Mouse (Mus musculus): ENCODE measurements at regions not wholly inside any gene's neighbourhood (a gene's known extent, or its start where the extent isn't known, plus 50 kb on each side); places are given as distances from the start of the nearest gene placed in this dataset.
"Not testable (repeated sequence)": the region's sequence is repeated elsewhere in the genome, so short reads cannot be mapped to it uniquely, and the experiment has no call there.

- Histone ChIP-seq H3K36me3 (ENCODE audit: control insufficient read depth, insufficient read depth) (no peaks in the 10 kb centered on the region), H3K4me2 (ENCODE audit: low read length) (no peak overlapping the region), H3K27me3 (replicated peaks; ENCODE audit: control insufficient read depth, insufficient read depth, low read length) (no peaks in the 10 kb centered on the region), H3K27ac (ENCODE audit: low read length) (peak overlapping the region; percentile 65), H3K4me1 (replicated peaks; ENCODE audit: control insufficient read depth, insufficient read depth, low read length) (peaks cover 9% of the 10 kb centered on the region; the same call in 1 of the 2 replicates), H3K9ac (replicated peaks; ENCODE audit: low read depth, low read length) (no peak overlapping the region), H3K9me3 (ENCODE audit: control insufficient read depth, low read length) (no peaks in the 10 kb centered on the region), H3K4me3 (replicated peaks; ENCODE audit: low read length) (no peak overlapping the region)
- ATAC-seq, result peak; percentile 94
- 40% methylated on average over 7 of the region's 7 CpGs for WGBS
Measured at GRCm38 (mm10) chr12:6638761-6639281, 1263.3 kb upstream of the Klhl29 start.

GRCm38 (mm10) chr12:6637771-6638305, 1262.4 kb upstream of the Klhl29 start:
- Histone ChIP-seq H3K36me3 (ENCODE audit: control insufficient read depth, insufficient read depth) (no peaks in the 10 kb centered on the region), H3K4me2 (ENCODE audit: low read length) (no peak overlapping the region), H3K9me3 (ENCODE audit: control insufficient read depth, low read length) (no peaks in the 10 kb centered on the region), H3K4me1 (replicated peaks; ENCODE audit: control insufficient read depth, insufficient read depth, low read length) (peaks cover 9% of the 10 kb centered on the region; the same call in 1 of the 2 replicates), H3K4me3 (replicated peaks; ENCODE audit: low read length) (no peak overlapping the region), H3K27ac (ENCODE audit: low read length) (peak overlapping the region; percentile 50), H3K27me3 (replicated peaks; ENCODE audit: control insufficient read depth, insufficient read depth, low read length) (no peaks in the 10 kb centered on the region), H3K9ac (replicated peaks; ENCODE audit: low read depth, low read length) (no peak overlapping the region)
- no peak; the same call in 1 of the 2 replicates for ATAC-seq
- WGBS, result 39% methylated on average over 4 of the region's 4 CpGs

- no peak overlapping the region for H3K4me2 ChIP-seq (ENCODE audit: low read length)
- no peaks in the 10 kb centered on the region for H3K27me3 ChIP-seq (replicated peaks; ENCODE audit: control insufficient read depth, insufficient read depth, low read length)
- H3K9me3 ChIP-seq (ENCODE audit: control insufficient read depth, low read length), result no peaks in the 10 kb centered on the region
- 10% methylated on average over 1 of the region's 1 CpGs for WGBS
- peaks cover 3% of the 10 kb centered on the region for H3K4me1 ChIP-seq (replicated peaks; ENCODE audit: control insufficient read depth, insufficient read depth, low read length)
- H3K9ac ChIP-seq (replicated peaks; ENCODE audit: low read depth, low read length), result no peak overlapping the region
- H3K4me3 ChIP-seq (replicated peaks; ENCODE audit: low read length), result no peak overlapping the region
- peak; percentile 95 for ATAC-seq
- H3K36me3 ChIP-seq (ENCODE audit: control insufficient read depth, insufficient read depth), result no peaks in the 10 kb centered on the region
- peak overlapping the region; percentile 28 for H3K27ac ChIP-seq (ENCODE audit: low read length)
Measured at GRCm38 (mm10) chr12:6622575-6623146, 1247.2 kb upstream of the Klhl29 start.

GRCm38 (mm10) chr12:6601111-6601510, 1225.6 kb upstream of the Klhl29 start:
- Histone ChIP-seq H3K9ac (replicated peaks; ENCODE audit: low read depth, low read length) (no peak overlapping the region), H3K4me2 (ENCODE audit: low read length) (no peak overlapping the region), H3K4me3 (replicated peaks; ENCODE audit: low read length) (no peak overlapping the region), H3K4me1 (replicated peaks; ENCODE audit: control insufficient read depth, insufficient read depth, low read length) (no peaks in the 10 kb centered on the region), H3K36me3 (ENCODE audit: control insufficient read depth, insufficient read depth) (no peaks in the 10 kb centered on the region), H3K27ac (ENCODE audit: low read length) (no peak overlapping the region), H3K27me3 (replicated peaks; ENCODE audit: control insufficient read depth, insufficient read depth, low read length) (no peaks in the 10 kb centered on the region), H3K9me3 (ENCODE audit: control insufficient read depth, low read length) (no peaks in the 10 kb centered on the region)
- ATAC-seq, result no peak
- 35% methylated on average over 1 of the region's 1 CpGs for WGBS

DNA sequence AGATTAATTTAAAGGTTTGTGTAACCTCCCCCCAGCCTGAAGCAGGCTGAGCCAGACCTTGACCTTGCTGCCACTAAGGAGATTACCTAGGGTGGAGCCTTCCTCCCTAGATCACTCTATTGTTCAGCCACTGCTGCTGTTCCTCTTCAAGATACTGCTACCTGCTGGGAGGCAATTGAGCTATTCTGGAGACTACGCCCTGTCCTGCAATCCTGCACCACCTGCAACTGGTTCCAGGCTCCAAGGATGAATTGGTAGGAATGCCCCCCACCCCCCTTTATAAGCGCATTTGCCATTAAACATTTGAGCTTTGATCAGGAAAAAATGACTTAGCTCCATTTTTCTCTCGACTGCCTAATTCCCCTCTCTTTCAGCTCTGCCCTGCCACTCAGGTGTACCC, 1220.0 kb upstream of the Klhl29 start:
- H3K27me3 ChIP-seq (replicated peaks; ENCODE audit: control insufficient read depth, insufficient read depth, low read length); H3K9me3 ChIP-seq (ENCODE audit: control insufficient read depth, low read length); H3K9ac ChIP-seq (replicated peaks; ENCODE audit: low read depth, low read length); H3K36me3 ChIP-seq (ENCODE audit: control insufficient read depth, insufficient read depth); H3K4me2 ChIP-seq (ENCODE audit: low read length); ATAC-seq; H3K27ac ChIP-seq (ENCODE audit: low read length); H3K4me1 ChIP-seq (replicated peaks; ENCODE audit: control insufficient read depth, insufficient read depth, low read length); H3K4me3 ChIP-seq (replicated peaks; ENCODE audit: low read length): not testable (repeated sequence)
- WGBS, result 39% methylated on average over 3 of the region's 3 CpGs

DNA sequence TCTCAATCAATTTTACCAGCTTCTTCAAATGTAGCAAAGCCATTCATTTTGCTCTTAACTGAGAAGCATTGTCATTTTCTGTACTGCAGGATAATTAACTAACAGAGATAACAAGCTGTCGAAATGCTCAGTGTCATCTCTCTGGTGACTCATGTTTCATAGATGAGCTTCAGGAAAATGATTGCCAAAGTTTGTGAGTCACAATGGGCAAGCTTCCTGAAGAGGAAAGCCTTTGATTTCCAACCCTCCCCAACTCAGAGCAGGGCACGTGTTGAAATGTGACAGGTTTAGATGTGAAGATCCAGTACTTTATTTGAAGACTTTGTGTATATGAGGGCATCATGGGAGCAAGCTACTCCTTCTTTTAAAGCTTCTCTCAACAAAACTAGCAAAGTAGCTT, 1214.7 kb upstream of the Klhl29 start:
- no peaks in the 10 kb centered on the region for H3K27me3 ChIP-seq (replicated peaks; ENCODE audit: control insufficient read depth, insufficient read depth, low read length)
- H3K4me3 ChIP-seq (replicated peaks; ENCODE audit: low read length), result no peak overlapping the region
- ATAC-seq, result no peak
- H3K36me3 ChIP-seq (ENCODE audit: control insufficient read depth, insufficient read depth), result no peaks in the 10 kb centered on the region
- H3K4me1 ChIP-seq (replicated peaks; ENCODE audit: control insufficient read depth, insufficient read depth, low read length), result peaks cover 4% of the 10 kb centered on the region; the same call in 1 of the 2 replicates
- H3K9me3 ChIP-seq (ENCODE audit: control insufficient read depth, low read length), result no peaks in the 10 kb centered on the region
- H3K27ac ChIP-seq (ENCODE audit: low read length), result no peak overlapping the region
- no peak overlapping the region for H3K4me2 ChIP-seq (ENCODE audit: low read length)
- H3K9ac ChIP-seq (replicated peaks; ENCODE audit: low read depth, low read length), result no peak overlapping the region
- 63% methylated on average over 2 of the region's 2 CpGs for WGBS

GRCm38 (mm10) chr12:6588031-6588701, 1212.7 kb upstream of the Klhl29 start:
- no peak overlapping the region for H3K9ac ChIP-seq (replicated peaks; ENCODE audit: low read depth, low read length)
- no peaks in the 10 kb centered on the region for H3K9me3 ChIP-seq (ENCODE audit: control insufficient read depth, low read length)
- H3K27ac ChIP-seq (ENCODE audit: low read length), result no peak overlapping the region
- H3K27me3 ChIP-seq (replicated peaks; ENCODE audit: control insufficient read depth, insufficient read depth, low read length), result no peaks in the 10 kb centered on the region
- H3K4me3 ChIP-seq (replicated peaks; ENCODE audit: low read length), result no peak overlapping the region
- H3K4me2 ChIP-seq (ENCODE audit: low read length), result no peak overlapping the region; the same call in 1 of the 2 replicates
- 19% methylated on average over 12 of the region's 12 CpGs for WGBS
- H3K4me1 ChIP-seq (replicated peaks; ENCODE audit: control insufficient read depth, insufficient read depth, low read length), result peaks cover 4% of the 10 kb centered on the region; the same call in 1 of the 2 replicates
- peak; percentile 67; the same call in 1 of the 2 replicates for ATAC-seq
- no peaks in the 10 kb centered on the region for H3K36me3 ChIP-seq (ENCODE audit: control insufficient read depth, insufficient read depth)

DNA sequence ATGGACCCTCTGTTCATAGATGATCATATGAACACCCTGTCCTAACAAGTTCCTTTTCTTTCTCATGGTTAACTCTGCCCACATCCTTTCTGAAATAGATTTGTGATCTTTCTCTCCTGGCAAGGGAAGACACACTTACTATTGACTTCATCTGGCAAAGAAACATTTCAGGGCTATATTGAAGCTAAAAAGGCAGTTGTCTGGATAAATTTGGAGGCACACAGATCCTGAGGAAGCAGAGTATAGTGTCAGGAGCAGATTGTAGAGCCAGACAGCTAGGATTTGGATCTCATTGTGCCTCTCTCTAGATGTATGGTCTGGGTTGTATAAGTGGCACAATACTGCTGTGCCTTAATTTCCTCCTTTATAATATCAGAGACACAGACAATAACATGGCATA, 1204.7 kb upstream of the Klhl29 start:
- H3K4me3 ChIP-seq (replicated peaks; ENCODE audit: low read length), result no peak overlapping the region
- H3K27ac ChIP-seq (ENCODE audit: low read length), result no peak overlapping the region
- H3K9ac ChIP-seq (replicated peaks; ENCODE audit: low read depth, low read length), result no peak overlapping the region
- no peak for ATAC-seq
- H3K36me3 ChIP-seq (ENCODE audit: control insufficient read depth, insufficient read depth), result no peaks in the 10 kb centered on the region
- H3K4me2 ChIP-seq (ENCODE audit: low read length), result no peak overlapping the region
- no peaks in the 10 kb centered on the region for H3K27me3 ChIP-seq (replicated peaks; ENCODE audit: control insufficient read depth, insufficient read depth, low read length)
- H3K9me3 ChIP-seq (ENCODE audit: control insufficient read depth, low read length), result no peaks in the 10 kb centered on the region
- peaks cover 4% of the 10 kb centered on the region; the same call in 1 of the 2 replicates for H3K4me1 ChIP-seq (replicated peaks; ENCODE audit: control insufficient read depth, insufficient read depth, low read length)

DNA sequence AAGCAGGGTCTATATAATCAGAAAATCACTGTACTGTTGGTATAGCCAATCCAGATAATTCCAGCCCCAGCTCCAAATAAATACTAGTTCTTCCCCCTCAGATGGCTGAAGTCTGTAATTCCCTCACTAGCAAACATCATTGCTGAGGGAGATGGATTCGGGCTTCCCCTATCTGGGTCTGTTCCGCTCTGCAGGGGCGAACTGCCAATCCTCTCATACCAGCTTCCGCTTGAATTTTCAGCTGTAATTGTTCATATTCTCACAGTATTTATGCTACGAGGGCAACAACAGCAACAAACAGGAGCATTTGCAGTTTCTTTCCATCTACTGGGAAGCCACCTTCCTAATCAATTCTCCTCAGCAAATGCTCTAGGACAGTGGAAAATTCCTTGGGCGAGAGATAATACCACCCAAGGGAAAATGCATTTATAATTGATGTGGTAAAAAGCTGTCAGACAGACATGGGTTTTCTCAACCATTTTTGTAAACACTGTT, 1201.4 kb upstream of the Klhl29 start:
- WGBS, result 63% methylated on average over 6 of the region's 6 CpGs
- H3K27ac ChIP-seq (ENCODE audit: low read length), result no peak overlapping the region
- ATAC-seq, result peak; percentile 23; the same call in 1 of the 2 replicates

More for the DNA sequence above, 1201.4 kb upstream of the Klhl29 start:
- H3K9ac ChIP-seq (replicated peaks; ENCODE audit: low read depth, low read length), result no peak overlapping the region
- H3K36me3 ChIP-seq (ENCODE audit: control insufficient read depth, insufficient read depth), result no peaks in the 10 kb centered on the region
- no peaks in the 10 kb centered on the region for H3K27me3 ChIP-seq (replicated peaks; ENCODE audit: control insufficient read depth, insufficient read depth, low read length)
- H3K4me3 ChIP-seq (replicated peaks; ENCODE audit: low read length), result no peak overlapping the region
- H3K9me3 ChIP-seq (ENCODE audit: control insufficient read depth, low read length), result no peaks in the 10 kb centered on the region
- 0 out of 2 replicates have a peak overlapping the region, but pooled peaks have one; percentile 9 for H3K4me2 ChIP-seq (ENCODE audit: low read length)
- peaks cover 4% of the 10 kb centered on the region; the same call in 1 of the 2 replicates for H3K4me1 ChIP-seq (replicated peaks; ENCODE audit: control insufficient read depth, insufficient read depth, low read length)

Measured in forebrain, embryonic 16.5 days (tissue).